Mouse (Mus musculus) CD8-positive naive resting alpha-beta T cell, adult 57 days (primary cell): ENCODE results near the gene Gm40193. TPM values are rescaled to one million over a fixed set of nuclear protein-coding genes. Genes with fewer than 3 reads are reported as not detected.

ENCODE experiments used
- total RNA-seq: library from RNA; stranded (reverse); gene quantifications from one replicate; pipeline ENCODE4 v1.2.4, GENCODE M21; 2023

The Gm40193 gene
- total RNA-seq, result not detected

GRCm38 (mm10) chr11:70532839-70533238 lies at the start of gene Gm40193:
Gene Gm40193, minus strand, starts transcription at chr11:70532939.

GRCm38 (mm10) chr11:70562287-70562994 lies 29.7 kb upstream of the Gm40193 start, which contains the start of gene Mink1:
Gene Mink1, plus strand, starts transcription at chr11:70562881.

GRCm38 (mm10) chr11:70539877-70540587 lies 7.3 kb upstream of the Gm40193 start, which contains the start of gene Pld2:
Gene Pld2, plus strand, starts transcription at chr11:70540064.

GRCm38 (mm10) chr11:70525184-70525678 lies 7.5 kb downstream of the Gm40193 start, which contains the start of gene Psmb6:
Gene Psmb6, plus strand, starts transcription at chr11:70525367.

GRCm38 (mm10) chr11:70518923-70519322 lies 13.8 kb downstream of the Gm40193 start, which contains the start of gene Gltpd2:
Gene Gltpd2, plus strand, starts transcription at chr11:70519196.

GRCm38 (mm10) chr11:70514288-70514687 lies 18.5 kb downstream of the Gm40193 start, which contains the start of gene Vmo1:
Gene Vmo1, minus strand, starts transcription at chr11:70514616.

GRCm38 (mm10) chr11:70504970-70505369 lies 27.8 kb downstream of the Gm40193 start, which contains the start of gene Tm4sf5:
Gene Tm4sf5, plus strand, starts transcription at chr11:70505244.

Other genes with a start within 250 kb of the Gm40193 start
- gene Alox12e, start 210.3 kb downstream of the Gm40193 start, total RNA-seq, result not detected
- gene Alox15, start 180.9 kb downstream of the Gm40193 start, total RNA-seq, result 0.77 TPM
- 26.8 TPM for gene Pelp1, start 122.9 kb downstream of the Gm40193 start, total RNA-seq
- gene Arrb2, start 100.3 kb downstream of the Gm40193 start, total RNA-seq, result 289 TPM
- gene Med11, start 81.0 kb downstream of the Gm40193 start, total RNA-seq, result 27.4 TPM
- 1.8 TPM for gene Zmynd15, start 73.5 kb downstream of the Gm40193 start, total RNA-seq
- 2.5 TPM for gene Cxcl16, start 73.0 kb downstream of the Gm40193 start, total RNA-seq
- not detected for gene Tm4sf5, start 27.7 kb downstream of the Gm40193 start, total RNA-seq
- not detected for gene Vmo1, start 18.3 kb downstream of the Gm40193 start, total RNA-seq
- gene Gltpd2, start 13.7 kb downstream of the Gm40193 start, total RNA-seq, result not detected
- 123 TPM for gene Psmb6, start 7.6 kb downstream of the Gm40193 start, total RNA-seq
- gene Pld2, start 7.1 kb upstream of the Gm40193 start, total RNA-seq, result 3.7 TPM
- gene Mink1, start 29.9 kb upstream of the Gm40193 start, total RNA-seq, result 159 TPM
- gene 4930544D05Rik, start 82.9 kb upstream of the Gm40193 start, total RNA-seq, result 0.95 TPM
- gene Chrne, start 86.3 kb upstream of the Gm40193 start, total RNA-seq, result 1.5 TPM
- gene Gp1ba, start 106.2 kb upstream of the Gm40193 start, total RNA-seq, result not detected
- 242 TPM for gene Rnf167, start 114.3 kb upstream of the Gm40193 start, total RNA-seq
- gene Slc25a11, start 114.5 kb upstream of the Gm40193 start, total RNA-seq, result 53.9 TPM
- gene Pfn1, start 121.7 kb upstream of the Gm40193 start, total RNA-seq, result 1,382 TPM
- gene Eno3, start 124.3 kb upstream of the Gm40193 start, total RNA-seq, result 22.7 TPM
- gene Spag7, start 136.5 kb upstream of the Gm40193 start, total RNA-seq, result 34.6 TPM
- 45.5 TPM for gene Camta2, start 155.2 kb upstream of the Gm40193 start, total RNA-seq
- not detected for gene Inca1, start 167.2 kb upstream of the Gm40193 start, total RNA-seq
- 27.4 TPM for gene Kif1c, start 167.6 kb upstream of the Gm40193 start, total RNA-seq
- gene Zfp3, start 231.3 kb upstream of the Gm40193 start, total RNA-seq, result 2.8 TPM